Mouse (Mus musculus): ENCODE data around the gene Gm16253.
"Not testable (repeated sequence)": the region's sequence is repeated elsewhere in the genome, so short reads cannot be mapped to it uniquely, and the experiment has no call there.

The Gm16253 gene

GRCm38 (mm10) chr3:96596228-96596707 is 19.5 kb downstream of the Gm16253 start, which contains the start of gene Ankrd34a:
Ankrd34a (plus strand) TSS chr3:96596636.
- CTCF ChIA-PET, result interaction anchor here (0.5 to 1.1 kb wide), 2 partner anchors 42 to 130 kb away, joined by 3 to 4 read pairs; no protein-coding TSS in a partner anchor

- CTCF ChIA-PET, result interaction anchor here (0.5 to 1.1 kb wide), 4 partner anchors 41 to 129 kb away, joined by 3 to 14 read pairs (median 4); no protein-coding TSS in a partner anchor
Measured at GRCm38 (mm10) chr3:96596855-96597254, 20.1 kb downstream of the Gm16253 start.

- CTCF ChIA-PET, result interaction anchor here (0.6 to 1.1 kb wide), 2 partner anchors 43 to 55 kb away, joined by 3 to 4 read pairs; no protein-coding TSS in a partner anchor
Measured at GRCm38 (mm10) chr3:96597435-96597891, 20.7 kb downstream of the Gm16253 start.

GRCm38 (mm10) chr3:96598156-96599068 is 21.6 kb downstream of the Gm16253 start:
- CTCF ChIA-PET, result no interaction called here

GRCm38 (mm10) chr3:96599069-96599393 is 22.2 kb downstream of the Gm16253 start:
- CTCF ChIA-PET, result interaction anchor here (0.6 kb wide), 1 partner anchor 26 kb away, joined by 3 read pairs; no protein-coding TSS in a partner anchor

GRCm38 (mm10) chr3:96599411-96599810 is 22.6 kb downstream of the Gm16253 start:
- CTCF ChIA-PET, result interaction anchor here (0.6 kb wide), 1 partner anchor 25 kb away, joined by 3 read pairs; no protein-coding TSS in a partner anchor

GRCm38 (mm10) chr3:96600639-96601250 is 24.0 kb downstream of the Gm16253 start, which contains the start of gene Lix1l:
Lix1l (plus strand) TSS chr3:96601149.
- CTCF ChIA-PET, result no interaction called here

GRCm38 (mm10) chr3:96601251-96601787 is 24.5 kb downstream of the Gm16253 start:
- CTCF ChIA-PET, result interaction anchor here (0.6 kb wide), 1 partner anchor 532 kb away, joined by 3 read pairs; no protein-coding TSS in a partner anchor

- CTCF ChIA-PET, result interaction anchor here (0.6 to 1.1 kb wide), 2 partner anchors 21 to 533 kb away, joined by 3 read pairs; no protein-coding TSS in a partner anchor
Measured at GRCm38 (mm10) chr3:96601941-96602703, 25.3 kb downstream of the Gm16253 start.

GRCm38 (mm10) chr3:96602704-96603084 is 25.9 kb downstream of the Gm16253 start:
- CTCF ChIA-PET, result interaction anchor here (1.1 kb wide), 1 partner anchor 22 kb away, joined by 3 read pairs; no protein-coding TSS in a partner anchor

GRCm38 (mm10) chr3:96603311-96603710 is 26.5 kb downstream of the Gm16253 start:
- CTCF ChIA-PET, result no interaction called here

GRCm38 (mm10) chr3:96606007-96606406 is 29.2 kb downstream of the Gm16253 start:
- CTCF ChIA-PET, result not testable (repeated sequence)

GRCm38 (mm10) chr3:96606618-96607017 is 29.8 kb downstream of the Gm16253 start:
- CTCF ChIA-PET, result no interaction called here

GRCm38 (mm10) chr3:96617941-96618340 is 41.2 kb downstream of the Gm16253 start:
- CTCF ChIA-PET, result no interaction called here

GRCm38 (mm10) chr3:96623201-96623600 is 46.4 kb downstream of the Gm16253 start:
- CTCF ChIA-PET, result no interaction called here

GRCm38 (mm10) chr3:96629729-96630600 is 53.2 kb downstream of the Gm16253 start, which contains the start of gene Rbm8a:
Rbm8a (plus strand) TSS chr3:96629933.
- CTCF ChIA-PET, result interaction anchor here (0.7 to 1.0 kb wide), 3 partner anchors 33 to 71 kb away, joined by 3 read pairs; no protein-coding TSS in a partner anchor
